Mouse (Mus musculus) stomach, postnatal 0 days (tissue): ENCODE results near the gene Vsig8. TPM values are rescaled to one million over a fixed set of nuclear protein-coding genes. Genes with fewer than 3 reads are reported as not detected.

Source experiments
- ATAC-seq: fragments of 200-750 bp; cut with Nextera tagmentation; 2 replicates; pipeline ENCODE4 v1.8.0; 2017; ENCODE audit not compliant: low FRiP score, low TSS enrichment
- DNase-seq: peaks from one replicate; pipeline ENCODE4 v3.0.0-alpha.2; 2016; ENCODE audit warnings: low spot score
- H3K27ac ChIP-seq: fragments of 300-500 bp; sonication (generic); replicated peaks from 2 replicates; pipeline ENCODE4 v1.5.1; 2014; ENCODE audit warnings: mild to moderate bottlenecking, control low read depth
- H3K27me3 ChIP-seq: fragments of 300-500 bp; sonication (generic); 2 replicates; pipeline ENCODE4 v1.6.1; 2014; ENCODE audit warnings: low read length; ENCODE audit not compliant: control insufficient read depth, insufficient read depth
- H3K36me3 ChIP-seq: fragments of 300-500 bp; sonication (generic); 2 replicates; pipeline ENCODE4 v1.6.1; 2014; ENCODE audit warnings: low read length, mixed read lengths; ENCODE audit not compliant: control insufficient read depth, insufficient read depth
- H3K4me1 ChIP-seq: fragments of 300-500 bp; sonication (generic); replicated peaks from 2 replicates; pipeline ENCODE4 v1.6.1; 2014; ENCODE audit warnings: antibody characterized with exemption; ENCODE audit not compliant: control insufficient read depth, insufficient read depth
- H3K4me2 ChIP-seq: fragments of 300-500 bp; sonication (generic); replicated peaks from 2 replicates; pipeline ENCODE4 v1.6.1; 2014; ENCODE audit warnings: low read depth, mild to moderate bottlenecking, control low read depth, moderate library complexity
- H3K4me3 ChIP-seq: fragments of 300-500 bp; sonication (generic); 2 replicates; pipeline ENCODE4 v1.5.1; 2014; ENCODE audit warnings: low read depth, low read length, control low read depth
- H3K9ac ChIP-seq: fragments of 300-500 bp; sonication (generic); 2 replicates; pipeline ENCODE4 v1.6.1; 2014; ENCODE audit warnings: mild to moderate bottlenecking, low read length, control low read depth, mixed read lengths
- H3K9me3 ChIP-seq: fragments of 300-500 bp; sonication (generic); 2 replicates; pipeline ENCODE4 v1.6.1; 2016; ENCODE audit warnings: low read length; ENCODE audit not compliant: control insufficient read depth
- CTCF ChIP-seq: IDR thresholded peaks from 2 replicates; pipeline ENCODE4 v1.5.1; 2016; ENCODE audit warnings: antibody characterized with exemption, low read depth, mild to moderate bottlenecking, moderate library complexity
- EP300 ChIP-seq: optimal IDR thresholded peaks from 2 replicates; pipeline ENCODE3; 2016; ENCODE audit warnings: antibody characterized with exemption
- WGBS: fragments of 180-500 bp; shearing (Covaris S2); extraction: QIAGEN DNeasy Blood & Tissue Kit; methylation state at CpG from one replicate; pipeline ENCODE4 v1.1.7; 2014; 5-methylcytosine and 5-hydroxymethylcytosine counted together
- polyA plus RNA-seq: library from polyadenylated mRNA; unstranded; fragments of >200 nt; fragmentation: Nextera tagmentation; extraction: Ambion mirVana; gene quantifications from 2 replicates; pipeline ENCODE4 v1.2.1, GENCODE M21; 2015

The Vsig8 gene
- polyA plus RNA-seq, 1 experiment from 2014 or later, result 19.2 TPM

GRCm38 (mm10) chr1:172510421-172510972, 45.2 kb upstream of the Vsig8 start:
- Histone ChIP-seq H3K4me2 (0 out of 2 replicates have a peak overlapping the region, but pooled peaks have one; percentile 3), H3K9me3 (no peaks in the 10 kb centered on the region), H3K27me3 (no peaks in the 10 kb centered on the region), H3K4me1 (peaks cover 8% of the 10 kb centered on the region; the same call in 1 of the 2 replicates), H3K36me3 (peaks cover 14% of the 10 kb centered on the region), H3K4me3 (no peak overlapping the region), H3K27ac (peak overlapping the region; percentile 82), H3K9ac (no peak overlapping the region)
- DNase-seq, result peak; percentile 87
- TF ChIP-seq EP300 (no peak), CTCF (no peak)
- 32% methylated on average over 13 of the region's 13 CpGs for WGBS
- peak; percentile 75 for ATAC-seq

- Histone ChIP-seq H3K4me2 (0 out of 2 replicates have a peak overlapping the region, but pooled peaks have one; percentile 17), H3K9ac (no peak overlapping the region), H3K4me3 (no peak overlapping the region), H3K4me1 (peaks cover 8% of the 10 kb centered on the region; the same call in 1 of the 2 replicates), H3K9me3 (no peaks in the 10 kb centered on the region), H3K27ac (peak overlapping the region; percentile 70), H3K36me3 (no peaks in the 10 kb centered on the region), H3K27me3 (no peaks in the 10 kb centered on the region)
- peak; percentile 53 for TF ChIP-seq CTCF
- TF ChIP-seq EP300, result no peak
- no peak for ATAC-seq
- WGBS, result 25% methylated on average over 13 of the region's 13 CpGs
- DNase-seq, result peak; percentile 53
Observed at GRCm38 (mm10) chr1:172512962-172513361, 42.8 kb upstream of the Vsig8 start.

GRCm38 (mm10) chr1:172513525-172514212, 42.1 kb upstream of the Vsig8 start:
- peak; percentile 77 for DNase-seq
- no peak for TF ChIP-seq CTCF
- Histone ChIP-seq H3K27ac (peak overlapping the region; percentile 70), H3K27me3 (no peaks in the 10 kb centered on the region), H3K9ac (no peak overlapping the region), H3K36me3 (no peaks in the 10 kb centered on the region), H3K4me1 (peaks cover 8% of the 10 kb centered on the region; the same call in 1 of the 2 replicates), H3K4me2 (no peak overlapping the region), H3K9me3 (no peaks in the 10 kb centered on the region), H3K4me3 (no peak overlapping the region)
- WGBS, result 52% methylated on average over 17 of the region's 17 CpGs
- peak; percentile 37 for ATAC-seq

- Histone ChIP-seq H3K4me2 (no peak overlapping the region), H3K27ac (peak overlapping the region; percentile 70), H3K4me3 (no peak overlapping the region), H3K9ac (no peak overlapping the region), H3K27me3 (no peaks in the 10 kb centered on the region), H3K4me1 (peaks cover 8% of the 10 kb centered on the region; the same call in 1 of the 2 replicates), H3K9me3 (no peaks in the 10 kb centered on the region), H3K36me3 (no peaks in the 10 kb centered on the region)
- TF ChIP-seq CTCF, result no peak
- no peak for TF ChIP-seq EP300
- 69% methylated on average over 4 of the region's 4 CpGs for whole genome bisulfite sequencing
- DNase-seq (no peak), ATAC-seq (no peak)
Observed at GRCm38 (mm10) chr1:172514213-172514529, 41.6 kb upstream of the Vsig8 start.

- TF ChIP-seq CTCF (no peak), EP300 (no peak)
- Histone ChIP-seq H3K36me3 (no peaks in the 10 kb centered on the region), H3K27ac (peak overlapping the region; percentile 70), H3K27me3 (no peaks in the 10 kb centered on the region), H3K4me2 (no peak overlapping the region), H3K4me1 (peaks cover 8% of the 10 kb centered on the region; the same call in 1 of the 2 replicates), H3K9me3 (no peaks in the 10 kb centered on the region), H3K4me3 (no peak overlapping the region), H3K9ac (no peak overlapping the region)
- ATAC-seq (no peak), DNase-seq (no peak)
- WGBS, result 74% methylated on average over 7 of the region's 7 CpGs
Observed at GRCm38 (mm10) chr1:172514551-172515268, 41.0 kb upstream of the Vsig8 start.

GRCm38 (mm10) chr1:172515396-172515795, 40.3 kb upstream of the Vsig8 start:
- no peaks in the 10 kb centered on the region for H3K36me3 ChIP-seq
- H3K4me2 ChIP-seq, result no peak overlapping the region
- H3K4me3 ChIP-seq, result no peak overlapping the region
- H3K4me1 ChIP-seq, result peaks cover 8% of the 10 kb centered on the region; the same call in 1 of the 2 replicates
- H3K9ac ChIP-seq, result no peak overlapping the region
- WGBS, result 55% methylated on average over 1 of the region's 1 CpGs
- no peaks in the 10 kb centered on the region for H3K27me3 ChIP-seq
- DNase-seq (no peak), ATAC-seq (no peak)
- H3K9me3 ChIP-seq, result no peaks in the 10 kb centered on the region
- no peak for TF ChIP-seq EP300
- no peak for TF ChIP-seq CTCF
- no peak overlapping the region for H3K27ac ChIP-seq
